Mouse (Mus musculus) forebrain, embryonic 16.5 days (tissue): ENCODE data around the gene Sbf2. TPM values are rescaled to one million over a fixed set of nuclear protein-coding genes. Genes with fewer than 3 reads are reported as not detected.
A peak's percentile ranks its signal among the peaks of the same experiment; 100 is the strongest.

Experiments
- ATAC-seq: fragments of 200-750 bp; cut with Nextera tagmentation; 2 replicates; pipeline ENCODE4 v1.8.0; 2017; ENCODE audit warnings: mild to moderate bottlenecking, moderate library complexity
- H3K27ac ChIP-seq: fragments of 300-500 bp; sonication (generic); 2 replicates; pipeline ENCODE4 v1.5.1; 2014; ENCODE audit warnings: low read length, control low read depth
- H3K27me3 ChIP-seq: fragments of 300-500 bp; sonication (generic); replicated peaks from 2 replicates; pipeline ENCODE4 v1.6.1; 2014; ENCODE audit warnings: low read length; ENCODE audit not compliant: control insufficient read depth, insufficient read depth
- H3K36me3 ChIP-seq: fragments of 300-500 bp; sonication (generic); 2 replicates; pipeline ENCODE4 v1.6.1; 2014; ENCODE audit not compliant: control insufficient read depth, insufficient read depth
- H3K4me1 ChIP-seq: fragments of 300-500 bp; sonication (generic); replicated peaks from 2 replicates; pipeline ENCODE4 v1.6.1; 2014; ENCODE audit warnings: low read length; ENCODE audit not compliant: control insufficient read depth, insufficient read depth
- H3K4me2 ChIP-seq: fragments of 300-500 bp; sonication (generic); 2 replicates; pipeline ENCODE4 v1.6.1; 2014; ENCODE audit warnings: mild to moderate bottlenecking, low read length, control low read depth
- H3K4me3 ChIP-seq: fragments of 300-500 bp; sonication (generic); replicated peaks from 2 replicates; pipeline ENCODE4 v1.5.1; 2014; ENCODE audit warnings: mild to moderate bottlenecking, low read length, control low read depth
- H3K9ac ChIP-seq: fragments of 300-500 bp; sonication (generic); replicated peaks from 2 replicates; pipeline ENCODE4 v1.6.1; 2014; ENCODE audit warnings: low read depth, low read length, control low read depth
- H3K9me3 ChIP-seq: fragments of 300-500 bp; sonication (generic); 2 replicates; pipeline ENCODE4 v1.6.1; 2016; ENCODE audit warnings: low read length; ENCODE audit not compliant: control insufficient read depth
- WGBS: fragments of 180-500 bp; shearing (Covaris S2); extraction: QIAGEN DNeasy Blood & Tissue Kit; methylation state at CpG from one replicate; pipeline ENCODE4 v1.1.7; 2014; 5-methylcytosine and 5-hydroxymethylcytosine counted together
- polyA plus RNA-seq: library from polyadenylated mRNA; unstranded; fragments of >200 nt; fragmentation: Nextera tagmentation; extraction: Ambion mirVana; gene quantifications from 2 replicates; pipeline ENCODE4 v1.2.1, GENCODE M21; 2015

Gene Sbf2
- polyA plus RNA-seq: 75.4 and 75.7 TPM in 2 replicates

- peaks cover 17% of the 10 kb centered on the region for H3K4me1 ChIP-seq
- 0% methylated on average over 81 of the region's 127 CpGs for WGBS
- peak within 1 kb of the TSS; percentile 95 for H3K9ac ChIP-seq
- 0 out of 2 replicates have a peak, but pooled peaks cover 6% of the 10 kb centered on the region for H3K27me3 ChIP-seq
- no peaks in the 10 kb centered on the region for H3K9me3 ChIP-seq
- peak; percentile 90 for ATAC-seq
- H3K36me3 ChIP-seq: no peaks in the 10 kb centered on the region
- H3K4me2 ChIP-seq: peak within 1 kb of the TSS; percentile 87
- peak within 1 kb of the TSS; percentile 98 for H3K27ac ChIP-seq
- peak within 1 kb of the TSS; percentile 88 for H3K4me3 ChIP-seq
Measured at GRCm38 (mm10) chr7:110614133-110615063, at the start of gene Sbf2. Gene Sbf2 (minus strand): TSS chr7:110614922.

GRCm38 (mm10) chr7:110658378-110658928, 43.7 kb upstream of the Sbf2 start:
- Histone ChIP-seq H3K9me3 (0 out of 2 replicates have a peak, but pooled peaks cover 4% of the 10 kb centered on the region), H3K27ac (no peak overlapping the region), H3K4me2 (no peak overlapping the region), H3K9ac (no peak overlapping the region), H3K4me1 (no peaks in the 10 kb centered on the region), H3K27me3 (no peaks in the 10 kb centered on the region), H3K4me3 (no peak overlapping the region), H3K36me3 (no peaks in the 10 kb centered on the region)
- WGBS: 79% methylated on average over 3 of the region's 3 CpGs
- ATAC-seq: no peak

GRCm38 (mm10) chr7:110655966-110656365, 41.2 kb upstream of the Sbf2 start:
- H3K4me2 ChIP-seq: no peak overlapping the region
- no peaks in the 10 kb centered on the region for H3K36me3 ChIP-seq
- no peaks in the 10 kb centered on the region for H3K4me1 ChIP-seq
- H3K9ac ChIP-seq: no peak overlapping the region
- H3K27ac ChIP-seq: no peak overlapping the region
- 65% methylated on average over 6 of the region's 6 CpGs for WGBS
- no peak overlapping the region for H3K4me3 ChIP-seq
- ATAC-seq: no peak
- no peaks in the 10 kb centered on the region for H3K27me3 ChIP-seq
- H3K9me3 ChIP-seq: no peaks in the 10 kb centered on the region

- Histone ChIP-seq H3K9ac (no peak overlapping the region), H3K4me2 (no peak overlapping the region), H3K27me3 (no peaks in the 10 kb centered on the region), H3K9me3 (no peaks in the 10 kb centered on the region), H3K4me1 (no peaks in the 10 kb centered on the region), H3K27ac (no peak overlapping the region), H3K4me3 (no peak overlapping the region), H3K36me3 (no peaks in the 10 kb centered on the region)
- 81% methylated on average over 3 of the region's 3 CpGs for WGBS
- ATAC-seq: no peak
Measured at GRCm38 (mm10) chr7:110655230-110655629, 40.5 kb upstream of the Sbf2 start.

- no peak for ATAC-seq
- Histone ChIP-seq H3K36me3 (no peaks in the 10 kb centered on the region), H3K9ac (no peak overlapping the region), H3K4me3 (no peak overlapping the region), H3K27me3 (no peaks in the 10 kb centered on the region), H3K27ac (no peak overlapping the region), H3K4me2 (no peak overlapping the region), H3K9me3 (peaks cover 4% of the 10 kb centered on the region), H3K4me1 (no peaks in the 10 kb centered on the region)
- 72% methylated on average over 6 of the region's 6 CpGs for WGBS
Measured at GRCm38 (mm10) chr7:110651091-110651490, 36.4 kb upstream of the Sbf2 start.

GRCm38 (mm10) chr7:110650491-110650890, 35.8 kb upstream of the Sbf2 start:
- no peak for ATAC-seq
- H3K27me3 ChIP-seq: no peaks in the 10 kb centered on the region
- H3K4me2 ChIP-seq: no peak overlapping the region
- no peak overlapping the region for H3K9ac ChIP-seq
- H3K4me1 ChIP-seq: no peaks in the 10 kb centered on the region
- H3K36me3 ChIP-seq: no peaks in the 10 kb centered on the region
- no peak overlapping the region for H3K4me3 ChIP-seq
- peaks cover 4% of the 10 kb centered on the region for H3K9me3 ChIP-seq
- H3K27ac ChIP-seq: no peak overlapping the region
- 89% methylated on average over 4 of the region's 4 CpGs for WGBS

- peaks cover 4% of the 10 kb centered on the region; the same call in 1 of the 2 replicates for H3K27me3 ChIP-seq
- H3K36me3 ChIP-seq: no peaks in the 10 kb centered on the region
- H3K4me1 ChIP-seq: peaks cover 3% of the 10 kb centered on the region; the same call in 1 of the 2 replicates
- H3K4me3 ChIP-seq: no peak overlapping the region
- WGBS: 86% methylated on average over 6 of the region's 6 CpGs
- H3K4me2 ChIP-seq: no peak overlapping the region
- ATAC-seq: no peak
- H3K27ac ChIP-seq: no peak overlapping the region
- H3K9ac ChIP-seq: no peak overlapping the region
- peaks cover 4% of the 10 kb centered on the region for H3K9me3 ChIP-seq
Measured at GRCm38 (mm10) chr7:110649133-110649987, 34.6 kb upstream of the Sbf2 start.

- Histone ChIP-seq H3K9me3 (peaks cover 4% of the 10 kb centered on the region), H3K4me1 (peaks cover 3% of the 10 kb centered on the region; the same call in 1 of the 2 replicates), H3K9ac (no peak overlapping the region), H3K4me2 (no peak overlapping the region), H3K27me3 (peaks cover 4% of the 10 kb centered on the region; the same call in 1 of the 2 replicates), H3K36me3 (no peaks in the 10 kb centered on the region), H3K4me3 (no peak overlapping the region), H3K27ac (no peak overlapping the region)
- 86% methylated on average over 13 of the region's 13 CpGs for WGBS
- ATAC-seq: no peak
Measured at GRCm38 (mm10) chr7:110648455-110649085, 33.8 kb upstream of the Sbf2 start.
